Mouse (Mus musculus) layer of hippocampus, postnatal 36 days (tissue): Measurements from ENCODE around the gene Plagl1. TPM values are rescaled to one million over a fixed set of nuclear protein-coding genes. Genes with fewer than 3 reads are reported as not detected.
"Not testable (repeated sequence)": the region's sequence is repeated elsewhere in the genome, so short reads cannot be mapped to it uniquely, and the experiment has no call there.

Source experiments
- DNase-seq, 2 experiments: peaks; one replicate each; pipeline ENCODE4 v3.0.0; 2022
- total RNA-seq, 2 experiments: library from RNA; stranded (reverse); gene quantifications; 2 replicates each; pipeline ENCODE4 v1.2.3; 2021

The Plagl1 gene
- 10 to 100 TPM; 23.7 to 26.6 TPM for total RNA-seq

- DNase-seq: no peak
These were observed at the start of gene Plagl1 for GRCm38 (mm10) chr10:13060021-13060668. Gene Plagl1, plus strand, starts transcription at chr10:13060504.

- no peak for DNase-seq
These were observed 46.3 kb upstream of the Plagl1 start for GRCm38 (mm10) chr10:13014026-13014425.

GRCm38 (mm10) chr10:13016573-13016972 lies 43.7 kb upstream of the Plagl1 start:
- DNase-seq: peak; percentile 9 to 46

- DNase-seq: no peak
These were observed 41.8 kb upstream of the Plagl1 start for GRCm38 (mm10) chr10:13018510-13018909.

- no peak for DNase-seq
These were observed 41.3 kb upstream of the Plagl1 start for GRCm38 (mm10) chr10:13019026-13019425.

GRCm38 (mm10) chr10:13022103-13022502 lies 38.2 kb upstream of the Plagl1 start:
- DNase-seq: no peak

GRCm38 (mm10) chr10:13023985-13024384 lies 36.3 kb upstream of the Plagl1 start:
- not testable (repeated sequence) for DNase-seq

GRCm38 (mm10) chr10:13027702-13028101 lies 32.6 kb upstream of the Plagl1 start:
- DNase-seq: no peak

GRCm38 (mm10) chr10:13028215-13028614 lies 32.1 kb upstream of the Plagl1 start:
- no peak for DNase-seq

- no peak for DNase-seq
These were observed 30.9 kb upstream of the Plagl1 start for GRCm38 (mm10) chr10:13029416-13029815.

- DNase-seq: no peak
These were observed 25.0 kb upstream of the Plagl1 start for GRCm38 (mm10) chr10:13035270-13035669.

GRCm38 (mm10) chr10:13039637-13040174 lies 20.6 kb upstream of the Plagl1 start:
- no peak for DNase-seq

GRCm38 (mm10) chr10:13044659-13045058 lies 15.6 kb upstream of the Plagl1 start:
- DNase-seq: peak; percentile 72 to 77

- DNase-seq: no peak
These were observed 12.5 kb upstream of the Plagl1 start for GRCm38 (mm10) chr10:13047816-13048215.

GRCm38 (mm10) chr10:13056863-13057381 lies 3.4 kb upstream of the Plagl1 start:
- DNase-seq: no peak

- DNase-seq: no peak
These were observed 742 bp downstream of the Plagl1 start for GRCm38 (mm10) chr10:13060821-13061671.

- DNase-seq: no peak
These were observed 2.1 kb downstream of the Plagl1 start for GRCm38 (mm10) chr10:13062373-13062772.

- no peak for DNase-seq
These were observed 3.2 kb downstream of the Plagl1 start for GRCm38 (mm10) chr10:13063457-13063856.

- no peak for DNase-seq
These were observed 4.9 kb downstream of the Plagl1 start for GRCm38 (mm10) chr10:13065129-13065752.

GRCm38 (mm10) chr10:13071031-13071430 lies 10.7 kb downstream of the Plagl1 start:
- no peak for DNase-seq

- DNase-seq: no peak
These were observed 16.7 kb downstream of the Plagl1 start for GRCm38 (mm10) chr10:13076807-13077532.

GRCm38 (mm10) chr10:13082459-13082858 lies 22.2 kb downstream of the Plagl1 start:
- peak; percentile 19 to 40 for DNase-seq
